Mouse (Mus musculus): ENCODE results near the gene Ino80d. TPM values are rescaled to one million over a fixed set of nuclear protein-coding genes. Genes with fewer than 3 reads are reported as not detected.

The Ino80d gene
- total RNA-seq, 2 experiments from 2014 or later, result 28.8 to 34.6 TPM

GRCm38 (mm10) chr1:62987561-62987960, 126.9 kb downstream of the Ino80d start:
- no peak for DNase-seq

GRCm38 (mm10) chr1:62986267-62986666, 128.2 kb downstream of the Ino80d start:
- peak in 1 of 2 experiments; percentile 51 for DNase-seq

- DNase-seq, result peak; percentile 28 to 41
Observed at GRCm38 (mm10) chr1:62984566-62984965, 129.9 kb downstream of the Ino80d start.

- DNase-seq, result no peak
Observed at GRCm38 (mm10) chr1:62976742-62977141, 137.7 kb downstream of the Ino80d start.

- no peak for DNase-seq
Observed at GRCm38 (mm10) chr1:62966885-62967284, 147.6 kb downstream of the Ino80d start.

GRCm38 (mm10) chr1:62964291-62964690, 150.2 kb downstream of the Ino80d start:
- DNase-seq, result peak; percentile 65 to 68

GRCm38 (mm10) chr1:62956942-62957645, 157.4 kb downstream of the Ino80d start:
- no peak for DNase-seq

- DNase-seq, result no peak
Observed at GRCm38 (mm10) chr1:62956526-62956925, 157.9 kb downstream of the Ino80d start.

GRCm38 (mm10) chr1:62955340-62955739, 159.1 kb downstream of the Ino80d start:
- DNase-seq, result no peak

- no peak for DNase-seq
Observed at GRCm38 (mm10) chr1:62953036-62953435, 161.4 kb downstream of the Ino80d start.

GRCm38 (mm10) chr1:62952319-62952718, 162.1 kb downstream of the Ino80d start:
- DNase-seq, result no peak

- DNase-seq, result no peak
Observed at GRCm38 (mm10) chr1:62951067-62951809, 163.2 kb downstream of the Ino80d start.

GRCm38 (mm10) chr1:62950526-62950925, 163.9 kb downstream of the Ino80d start:
- DNase-seq, result no peak

- DNase-seq, result no peak
Observed at GRCm38 (mm10) chr1:62947807-62948206, 166.7 kb downstream of the Ino80d start.

GRCm38 (mm10) chr1:62946987-62947386, 167.5 kb downstream of the Ino80d start:
- DNase-seq, result no peak

GRCm38 (mm10) chr1:62934752-62935329, 179.6 kb downstream of the Ino80d start:
- no peak for DNase-seq

- peak; percentile 31 to 43 for DNase-seq
Observed at GRCm38 (mm10) chr1:62934100-62934513, 180.4 kb downstream of the Ino80d start.

- no peak for DNase-seq
Observed at GRCm38 (mm10) chr1:62933288-62934099, 181.0 kb downstream of the Ino80d start.

- DNase-seq, result peak; percentile 82 to 84
Observed at GRCm38 (mm10) chr1:62929477-62929876, 185.0 kb downstream of the Ino80d start.

GRCm38 (mm10) chr1:62919219-62919618, 195.2 kb downstream of the Ino80d start:
- DNase-seq, result no peak

- no peak for DNase-seq
Observed at GRCm38 (mm10) chr1:62916609-62917008, 197.9 kb downstream of the Ino80d start.

GRCm38 (mm10) chr1:62914495-62914894, 200.0 kb downstream of the Ino80d start:
- no peak for DNase-seq

- DNase-seq, result no peak
Observed at GRCm38 (mm10) chr1:62911426-62911825, 203.0 kb downstream of the Ino80d start.
